Mouse (Mus musculus): ENCODE results near the gene Kl.

Kl gene

DNA sequence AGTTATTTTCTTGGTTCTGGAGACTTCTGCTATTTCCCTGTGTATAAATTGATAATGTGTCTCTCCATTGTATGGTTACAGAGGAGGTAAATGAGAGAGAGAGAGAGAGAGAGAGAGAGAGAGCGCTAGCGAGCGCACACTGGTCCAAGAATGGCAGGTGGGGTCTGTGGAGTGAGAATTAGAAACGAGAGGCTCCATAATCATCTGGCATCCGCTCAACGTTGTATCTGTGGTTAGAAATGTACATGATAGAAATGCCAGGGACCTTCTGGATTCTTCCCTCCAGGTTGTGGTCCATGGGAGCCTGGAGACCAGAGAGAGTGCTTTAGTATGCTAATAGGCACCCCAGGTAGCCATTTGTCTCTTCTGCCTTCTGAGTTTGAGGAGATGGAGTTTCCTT lies 76.5 kb downstream of the Kl start:
- DNase-seq (ENCODE audit: low spot score): no peak

GRCm38 (mm10) chr5:151034715-151035512 lies 82.5 kb downstream of the Kl start:
- no peak for DNase-seq (ENCODE audit: low spot score)

DNA sequence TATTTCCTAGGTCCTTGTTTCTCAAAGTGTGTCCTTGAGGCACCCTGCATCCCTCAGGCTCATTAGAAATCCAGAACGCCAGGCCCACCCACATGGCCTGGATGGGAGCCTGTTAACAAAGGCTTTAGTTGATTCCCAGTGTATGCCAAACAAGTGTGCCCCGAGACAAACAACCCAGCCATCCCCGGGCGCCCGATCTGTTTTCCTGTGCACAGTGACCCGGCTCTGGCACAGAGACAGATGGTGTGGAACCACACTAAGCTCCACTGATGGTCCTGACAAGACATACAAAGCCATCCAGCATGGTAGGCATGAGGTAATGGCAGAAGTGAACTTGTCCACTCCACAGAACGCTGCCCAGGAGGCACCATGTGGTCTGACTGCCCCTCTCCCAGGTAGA lies 85.5 kb downstream of the Kl start:
- DNase-seq (ENCODE audit: low spot score): no peak

DNA sequence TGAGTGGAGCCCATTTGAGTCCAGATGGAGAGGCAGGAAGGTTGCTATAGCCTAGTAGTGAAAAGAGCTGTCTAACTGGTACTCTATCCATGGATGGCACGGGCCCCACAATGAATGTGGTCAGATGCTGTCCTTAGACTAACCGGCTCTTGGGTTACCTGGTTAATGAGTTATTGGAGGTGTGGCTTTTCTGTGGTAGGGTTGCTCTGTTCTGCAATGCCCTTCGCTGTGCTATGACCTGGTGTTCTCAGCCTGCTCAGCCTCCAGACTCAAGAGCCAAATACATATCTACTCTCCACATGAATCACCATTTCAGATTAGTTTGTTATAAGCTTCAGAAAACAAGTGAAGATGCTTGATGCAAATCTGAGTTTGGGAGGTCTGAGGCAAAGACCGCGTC lies 90.5 kb downstream of the Kl start:
- no peak for DNase-seq (ENCODE audit: low spot score)
